Mouse (Mus musculus) left cerebral cortex, postnatal 14 days (tissue): ENCODE measurements at regions not wholly inside any gene's neighbourhood (a gene's known extent, or its start where the extent isn't known, plus 50 kb on each side); places are given as distances from the start of the nearest gene placed in this dataset.
A peak's percentile ranks its signal among the peaks of the same experiment; 100 is the strongest.

Experiments
- DNase-seq, 2 experiments: peaks; one replicate each; pipeline ENCODE4 v3.0.0; 2021 to 2022; ENCODE audit warnings: low spot score in 2 of 2, mixed read lengths in 1 of 2
- intact Hi-C: fragments of 180-260 bp; cut with DNase I; formaldehyde crosslinking; loops from one replicate; pipeline ENCODE4 v1.15.1; 2025

GRCm38 (mm10) chr8:103337314-103337713, 551.9 kb upstream of the Cdh11 start:
- DNase-seq: no peak
- intact Hi-C loops: loop anchor here (10.0 kb wide), 1 partner anchor 687 kb away; no protein-coding TSS in a partner anchor

- intact Hi-C loops: loop anchor here (10.0 kb wide), 1 partner anchor 686 kb away; no protein-coding TSS in a partner anchor
- DNase-seq: peak in 1 of 2 experiments; percentile 17
These were observed 553.6 kb upstream of the Cdh11 start for GRCm38 (mm10) chr8:103339042-103339441.

GRCm38 (mm10) chr8:103339951-103340350, 554.5 kb upstream of the Cdh11 start:
- DNase-seq: no peak
- intact Hi-C loops: loop anchor here (5.0 to 10.0 kb wide), 3 partner anchors 57 to 685 kb away; no protein-coding TSS in a partner anchor

- peak in 1 of 2 experiments; percentile 44 for DNase-seq
- intact Hi-C loops: loop anchor here (5.0 to 10.0 kb wide), 2 partner anchors 53 to 91 kb away; no protein-coding TSS in a partner anchor
These were observed 558.4 kb upstream of the Cdh11 start for GRCm38 (mm10) chr8:103343891-103344290.

GRCm38 (mm10) chr8:103344871-103345270, 559.4 kb upstream of the Cdh11 start:
- intact Hi-C loops: loop anchor here (5.0 to 10.0 kb wide), 2 partner anchors 52 to 90 kb away; no protein-coding TSS in a partner anchor
- no peak for DNase-seq

- intact Hi-C loops: loop anchor here (10.0 kb wide), 1 partner anchor 87 kb away; no protein-coding TSS in a partner anchor
- DNase-seq: no peak
These were observed 561.9 kb upstream of the Cdh11 start for GRCm38 (mm10) chr8:103347158-103347871.

GRCm38 (mm10) chr8:103361713-103362112, 576.3 kb upstream of the Cdh11 start:
- DNase-seq: no peak
- intact Hi-C loops: no loop called here

GRCm38 (mm10) chr8:103370394-103370793, 585.0 kb upstream of the Cdh11 start:
- intact Hi-C loops: no loop called here
- DNase-seq: no peak

GRCm38 (mm10) chr8:103373007-103373406, 587.6 kb upstream of the Cdh11 start:
- no peak for DNase-seq
- intact Hi-C loops: no loop called here

- DNase-seq: no peak
These were observed 588.7 kb upstream of the Cdh11 start for GRCm38 (mm10) chr8:103374151-103374550.

GRCm38 (mm10) chr8:103378545-103378944, 593.1 kb upstream of the Cdh11 start:
- intact Hi-C loops: no loop called here
- no peak for DNase-seq

More at GRCm38 (mm10) chr8:103374151-103374550, 588.7 kb upstream of the Cdh11 start:
- intact Hi-C loops: no loop called here

GRCm38 (mm10) chr8:103381575-103381974, 596.1 kb upstream of the Cdh11 start:
- intact Hi-C loops: no loop called here

GRCm38 (mm10) chr8:103391359-103391758, 605.9 kb upstream of the Cdh11 start:
- intact Hi-C loops: no loop called here

More at GRCm38 (mm10) chr8:103381575-103381974, 596.1 kb upstream of the Cdh11 start:
- DNase-seq: no peak

GRCm38 (mm10) chr8:103395316-103395715, 609.9 kb upstream of the Cdh11 start:
- no peak for DNase-seq
- intact Hi-C loops: loop anchor here (5.0 kb wide), 1 partner anchor 53 kb away; no protein-coding TSS in a partner anchor

More at GRCm38 (mm10) chr8:103391359-103391758, 605.9 kb upstream of the Cdh11 start:
- DNase-seq: no peak

GRCm38 (mm10) chr8:103398179-103398578, 612.7 kb upstream of the Cdh11 start:
- intact Hi-C loops: loop anchor here (5.0 kb wide), 1 partner anchor 56 kb away; no protein-coding TSS in a partner anchor
- DNase-seq: no peak

- intact Hi-C loops: loop anchor here (5.0 kb wide), 1 partner anchor 57 kb away; no protein-coding TSS in a partner anchor
- DNase-seq: no peak
These were observed 614.0 kb upstream of the Cdh11 start for GRCm38 (mm10) chr8:103399466-103399865.

GRCm38 (mm10) chr8:103400143-103400542, 614.7 kb upstream of the Cdh11 start:
- intact Hi-C loops: no loop called here
- DNase-seq: peak in 1 of 2 experiments; percentile 12

GRCm38 (mm10) chr8:103402731-103403130, 617.3 kb upstream of the Cdh11 start:
- no peak for DNase-seq
- intact Hi-C loops: no loop called here

- no peak for DNase-seq
- intact Hi-C loops: no loop called here
These were observed 618.4 kb upstream of the Cdh11 start for GRCm38 (mm10) chr8:103403826-103404225.

GRCm38 (mm10) chr8:103405787-103406186, 620.3 kb upstream of the Cdh11 start:
- intact Hi-C loops: no loop called here
- no peak for DNase-seq

- intact Hi-C loops: no loop called here
- no peak for DNase-seq
These were observed 621.5 kb upstream of the Cdh11 start for GRCm38 (mm10) chr8:103406921-103407320.
